Mouse (Mus musculus) testis, postnatal 14 days (tissue): ENCODE results near the gene Casp9.

ENCODE experiments used
- DNase-seq: peaks from one replicate; pipeline ENCODE4 v3.0.0; 2021; ENCODE audit warnings: low spot score

The Casp9 gene

GRCm38 (mm10) chr4:141781201-141781985 is 12.0 kb upstream of the Casp9 start:
- no peak for DNase-seq

GRCm38 (mm10) chr4:141784835-141785234 is 8.6 kb upstream of the Casp9 start:
- DNase-seq, result no peak

GRCm38 (mm10) chr4:141786141-141786540 is 7.3 kb upstream of the Casp9 start:
- no peak for DNase-seq

DNA sequence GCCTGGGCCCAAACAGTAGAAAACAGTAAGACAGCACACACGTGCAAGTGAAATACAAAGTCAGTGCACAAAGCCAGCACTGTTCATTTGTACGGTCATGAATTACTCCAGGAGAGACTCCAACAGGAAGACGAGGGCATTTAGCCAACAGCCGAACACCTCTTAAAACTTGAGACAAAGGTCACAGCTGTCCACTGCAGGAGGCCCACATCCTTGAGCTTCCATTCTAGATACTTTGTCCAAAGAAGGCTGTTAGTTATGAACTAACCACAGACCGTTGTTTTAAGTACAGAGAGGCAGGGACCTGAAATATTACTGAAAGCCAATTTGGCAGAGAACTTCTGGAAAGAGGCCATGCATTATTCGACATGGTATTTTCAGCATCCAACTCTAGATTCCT is 6.4 kb upstream of the Casp9 start:
- DNase-seq, result no peak

DNA sequence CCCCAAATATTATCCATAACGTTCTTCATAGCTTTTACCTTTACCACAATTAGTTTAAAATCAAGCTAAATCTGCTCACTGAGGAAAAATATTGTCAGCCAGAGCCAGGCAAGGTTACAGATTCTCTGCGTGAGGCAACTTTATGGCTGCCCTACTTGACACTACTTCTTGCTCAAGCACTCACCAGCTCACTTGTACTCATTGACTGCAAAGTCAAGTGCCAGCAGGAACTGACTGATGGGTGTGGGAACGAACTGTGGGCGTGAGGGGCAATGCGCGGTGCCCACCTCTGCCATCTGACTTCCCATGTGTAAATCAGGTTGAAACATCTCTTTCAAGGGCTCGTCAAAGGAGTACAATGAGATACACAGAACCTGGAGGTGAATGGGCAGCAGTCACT is 6.0 kb upstream of the Casp9 start:
- no peak for DNase-seq

DNA sequence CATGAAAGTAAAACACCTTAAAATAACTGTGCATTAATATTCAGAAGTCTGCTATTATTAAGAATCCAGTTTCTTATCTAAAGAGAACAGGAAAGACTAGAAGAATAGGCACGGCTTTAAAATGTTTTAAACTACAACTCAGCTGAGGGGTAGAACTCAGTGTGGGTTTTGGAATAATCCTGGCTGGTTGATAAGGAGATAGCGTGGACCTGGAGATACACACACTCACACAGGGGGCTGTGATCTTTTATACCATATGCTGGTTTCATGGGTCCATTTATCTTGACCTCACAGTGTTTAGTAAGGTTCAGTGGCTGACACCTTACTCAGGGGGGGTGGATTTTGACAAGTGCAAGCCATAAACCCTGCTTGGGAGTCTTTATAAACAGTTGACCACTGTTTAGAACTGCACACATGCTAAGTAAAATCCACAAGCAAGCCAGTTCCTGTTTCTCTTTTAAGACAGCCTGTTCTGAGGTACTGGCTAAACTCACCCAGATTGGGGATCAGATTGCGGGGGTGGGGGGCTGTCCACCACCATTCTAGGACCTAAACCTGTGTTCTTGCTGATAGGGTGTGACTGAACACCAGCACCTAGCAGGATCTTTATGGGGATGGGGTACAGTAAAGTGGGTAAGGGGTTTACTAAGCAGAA is 3.7 kb upstream of the Casp9 start:
- no peak for DNase-seq

GRCm38 (mm10) chr4:141790524-141790990 is 2.9 kb upstream of the Casp9 start, which contains the start of gene Dnajc16:
Gene Dnajc16 (minus strand): TSS chr4:141790931.
- DNase-seq, result peak; percentile 99

DNA sequence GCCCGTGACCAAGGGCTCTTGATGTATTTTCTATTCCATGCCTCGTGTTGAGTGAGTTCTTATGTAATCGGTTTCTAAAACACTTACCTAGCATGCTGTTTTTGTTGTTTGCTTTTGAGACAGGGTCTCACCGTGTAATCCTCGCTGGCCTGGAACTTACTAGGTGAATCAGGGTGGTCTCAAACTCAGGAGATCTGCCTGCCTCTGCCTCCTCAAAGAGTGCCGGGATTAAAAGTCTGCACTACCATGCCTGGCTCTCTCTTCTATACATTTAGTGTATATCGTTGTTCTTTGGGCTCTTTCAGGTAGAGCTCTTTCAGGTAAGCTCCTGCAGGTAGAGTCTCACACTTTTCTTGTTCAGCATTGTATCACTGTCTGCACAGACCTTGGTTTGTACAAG is 1.9 kb upstream of the Casp9 start:
- DNase-seq, result no peak

DNA sequence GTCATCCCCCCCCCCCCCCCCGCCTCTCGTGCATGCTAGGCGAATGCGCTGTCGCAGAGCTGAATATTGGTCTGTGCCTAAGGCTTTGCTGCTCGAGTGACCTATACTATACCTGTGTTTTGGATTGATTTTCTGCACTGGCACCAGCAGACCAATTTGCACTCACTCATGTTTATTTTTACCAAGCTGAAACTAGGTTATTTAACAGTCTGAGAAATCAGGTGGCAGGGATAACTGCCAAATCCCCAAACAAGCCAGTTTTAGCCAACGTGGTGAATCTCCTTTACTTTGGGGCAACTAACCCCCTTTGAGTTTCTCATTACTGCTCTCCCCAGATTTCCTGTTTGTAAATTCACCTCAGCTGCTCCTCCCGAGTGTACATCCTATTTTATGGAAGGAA is 1.5 kb upstream of the Casp9 start:
- DNase-seq, result no peak

DNA sequence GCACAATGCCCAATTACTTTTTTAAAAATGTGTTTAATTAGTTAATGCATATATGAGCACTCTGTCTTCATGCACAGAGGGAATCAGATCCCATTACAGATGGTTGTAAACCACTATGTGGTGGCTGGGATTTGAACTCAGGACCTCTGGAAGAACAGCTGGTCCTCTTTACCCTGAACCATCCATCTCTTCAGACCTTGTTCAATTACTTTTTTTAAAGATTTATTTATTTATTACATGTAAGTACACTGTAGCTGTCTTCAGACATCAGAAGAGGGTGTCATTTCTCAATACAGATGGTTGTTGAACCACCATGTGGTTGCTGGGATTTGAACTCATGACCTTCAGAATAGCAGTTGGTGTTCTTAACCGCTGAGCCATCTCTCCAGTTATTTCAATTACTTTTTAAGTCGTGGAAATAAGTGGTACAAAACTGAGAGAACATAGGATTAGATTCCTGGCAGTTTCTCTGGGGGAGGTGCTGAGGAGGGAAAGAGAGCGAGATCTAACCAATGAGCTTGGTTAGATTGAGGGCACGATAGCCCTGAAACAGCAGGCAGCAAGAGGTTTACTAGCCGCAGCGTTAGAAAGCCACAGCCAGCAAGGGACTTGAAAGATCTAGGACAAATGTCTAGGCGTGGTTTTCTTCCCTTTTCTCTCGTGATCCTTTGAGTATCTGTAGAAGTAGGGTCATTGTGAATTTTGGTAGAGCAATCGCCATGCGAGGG is 694 bp upstream of the Casp9 start:
- DNase-seq, result peak; percentile 46

GRCm38 (mm10) chr4:141794152-141794535 is 732 bp downstream of the Casp9 start:
- no peak for DNase-seq

DNA sequence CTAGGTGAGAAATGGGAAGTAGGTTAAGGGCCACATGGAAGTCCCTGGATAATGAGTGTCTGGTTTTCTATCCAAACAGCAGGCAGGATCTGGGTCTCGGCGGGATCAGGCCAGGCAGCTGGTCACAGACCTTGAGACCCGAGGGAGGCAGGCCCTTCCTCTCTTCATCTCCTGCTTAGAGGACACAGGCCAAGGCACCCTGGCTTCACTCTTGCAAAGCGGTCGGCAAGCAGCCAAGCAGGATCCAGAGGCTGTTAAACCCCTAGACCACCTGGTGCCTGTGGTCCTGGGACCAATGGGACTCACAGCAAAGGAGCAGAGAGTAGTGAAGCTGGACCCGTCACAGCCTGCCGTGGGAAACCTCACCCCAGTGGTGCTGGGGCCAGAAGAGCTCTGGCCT is 2.9 kb downstream of the Casp9 start:
- DNase-seq, result no peak

DNA sequence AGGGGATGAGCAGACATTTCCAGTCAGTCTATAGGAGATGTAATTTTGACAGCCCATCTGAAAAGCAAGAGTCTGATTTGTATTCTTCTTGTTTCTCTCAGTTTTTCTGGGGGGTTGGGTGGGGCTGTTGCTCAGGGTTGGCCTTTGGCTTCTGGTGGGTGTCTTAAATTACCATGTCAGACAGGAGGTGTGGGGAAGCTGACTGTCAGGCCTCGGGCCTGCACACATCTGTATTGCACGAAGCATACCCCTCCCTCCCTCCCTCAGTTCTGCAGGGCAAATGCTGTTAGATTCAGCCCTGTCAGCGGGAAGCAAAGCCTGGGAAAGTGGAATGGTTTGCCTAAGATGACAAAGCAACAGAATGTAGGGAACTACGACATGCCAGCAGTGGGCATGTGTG is 3.5 kb downstream of the Casp9 start:
- no peak for DNase-seq

GRCm38 (mm10) chr4:141797545-141797944 is 4.1 kb downstream of the Casp9 start:
- no peak for DNase-seq

DNA sequence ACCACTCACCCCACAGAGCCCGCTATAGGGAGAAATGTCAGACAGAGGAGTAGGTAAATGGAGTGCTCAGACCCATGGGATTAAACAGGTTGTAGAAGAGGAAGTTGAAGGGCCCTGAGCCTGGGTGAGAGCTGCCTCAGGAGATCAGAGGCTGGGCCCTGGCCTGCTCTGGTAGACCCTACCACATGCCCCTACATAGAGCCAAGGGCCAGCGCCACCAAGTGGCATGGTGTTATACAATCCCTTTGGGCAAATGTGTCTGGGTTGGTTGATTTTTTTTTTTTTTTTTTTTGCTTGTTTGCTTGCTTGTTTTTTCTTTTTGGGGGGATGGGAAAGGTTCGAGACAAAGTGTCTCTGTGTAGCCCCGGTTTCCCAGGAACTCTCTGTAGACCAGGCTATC is 10.7 kb downstream of the Casp9 start:
- no peak for DNase-seq

DNA sequence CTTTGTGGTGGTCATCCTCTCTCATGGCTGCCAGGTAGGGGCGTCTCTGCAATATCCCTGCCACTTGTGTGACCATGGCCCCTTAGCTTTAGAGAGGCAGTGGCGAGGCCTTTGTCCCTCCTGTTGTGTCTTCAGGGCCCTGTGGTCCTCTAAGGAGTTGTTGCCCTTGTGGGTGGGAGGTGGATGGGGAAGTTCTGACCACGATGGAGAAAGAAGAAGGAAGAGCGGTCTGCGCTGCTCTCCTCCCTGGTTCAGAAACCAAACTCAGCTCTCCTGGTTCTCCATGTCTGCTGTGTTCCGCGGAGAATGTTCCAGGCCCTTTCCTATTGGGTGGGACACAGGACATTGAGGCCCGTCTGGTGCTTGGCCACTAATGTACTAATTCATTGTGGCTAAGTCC is 12.5 kb downstream of the Casp9 start:
- no peak for DNase-seq

- DNase-seq, result no peak
These were observed 16.5 kb downstream of the Casp9 start for GRCm38 (mm10) chr4:141809850-141810464.

DNA sequence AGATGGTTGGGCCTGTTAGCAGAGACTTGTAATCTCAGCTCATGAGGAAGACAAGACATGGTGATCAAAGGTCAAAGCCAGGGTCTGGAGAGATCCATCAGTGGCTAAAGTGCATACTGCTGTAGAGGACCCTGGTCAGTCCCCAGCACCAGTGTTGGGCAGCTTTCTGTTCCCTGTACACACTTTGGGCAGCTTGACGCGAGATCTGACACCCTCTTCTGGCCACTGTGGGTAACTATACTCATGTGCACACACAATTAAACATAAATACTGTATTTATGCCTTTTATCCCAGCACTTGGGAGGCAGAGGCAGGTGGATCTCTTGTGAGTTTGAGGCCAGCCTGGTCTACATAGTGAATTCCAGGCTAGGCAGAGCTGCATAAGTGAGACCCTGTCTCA is 17.6 kb downstream of the Casp9 start:
- no peak for DNase-seq

- no peak for DNase-seq
These were observed 18.0 kb downstream of the Casp9 start for GRCm38 (mm10) chr4:141811375-141811774.

DNA sequence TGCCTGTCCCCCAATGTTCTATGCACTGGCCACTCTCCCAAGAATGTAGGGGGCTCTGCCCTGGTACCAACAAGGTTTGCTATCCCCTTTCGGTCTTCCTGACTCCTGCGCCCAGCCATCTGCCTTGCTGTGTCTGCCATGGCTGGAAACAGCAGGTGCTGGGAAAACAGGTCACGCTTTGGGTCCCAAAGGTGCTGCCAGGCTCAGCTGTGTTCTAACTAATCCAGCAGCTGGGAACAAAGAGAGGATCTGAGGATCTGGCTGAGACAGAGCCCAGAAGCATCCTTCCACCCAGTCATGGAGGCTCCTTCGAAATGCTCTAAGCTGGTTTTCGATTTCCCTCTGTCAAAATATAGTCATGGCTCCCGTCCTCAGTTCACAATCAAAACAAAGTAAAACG is 22.9 kb downstream of the Casp9 start:
- DNase-seq, result no peak

GRCm38 (mm10) chr4:141816776-141817655 is 23.6 kb downstream of the Casp9 start:
- no peak for DNase-seq

DNA sequence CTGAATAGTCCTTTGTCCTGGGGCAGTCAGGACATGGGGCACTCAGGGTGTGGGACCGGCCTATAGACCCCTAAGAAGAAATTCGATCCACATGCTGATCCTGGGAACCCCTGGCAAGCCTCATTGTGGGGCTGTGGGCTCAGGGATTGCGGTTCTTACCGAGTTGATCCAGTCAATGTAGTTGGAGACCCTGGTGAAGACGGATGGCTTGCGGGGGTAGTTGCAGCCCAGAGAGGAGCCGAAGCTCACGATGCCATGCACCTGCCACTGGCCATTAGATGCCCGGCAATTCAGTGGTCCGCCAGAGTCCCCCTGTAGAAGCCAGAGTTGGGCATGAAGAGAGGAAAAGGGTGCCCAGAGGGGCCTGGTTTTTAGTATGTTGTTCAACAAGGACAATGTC is 24.3 kb downstream of the Casp9 start:
- no peak for DNase-seq
